Mouse (Mus musculus) brain, adult 2 months (tissue): Measurements from ENCODE around the gene Zfp688.
"Not testable (repeated sequence)": the region's sequence is repeated elsewhere in the genome, so short reads cannot be mapped to it uniquely, and the experiment has no call there.

Source experiments
- DNase-seq: peaks from one replicate; pipeline ENCODE4 v3.0.0; 2011; ENCODE audit warnings: low read depth, low spot score

Gene Zfp688

DNA sequence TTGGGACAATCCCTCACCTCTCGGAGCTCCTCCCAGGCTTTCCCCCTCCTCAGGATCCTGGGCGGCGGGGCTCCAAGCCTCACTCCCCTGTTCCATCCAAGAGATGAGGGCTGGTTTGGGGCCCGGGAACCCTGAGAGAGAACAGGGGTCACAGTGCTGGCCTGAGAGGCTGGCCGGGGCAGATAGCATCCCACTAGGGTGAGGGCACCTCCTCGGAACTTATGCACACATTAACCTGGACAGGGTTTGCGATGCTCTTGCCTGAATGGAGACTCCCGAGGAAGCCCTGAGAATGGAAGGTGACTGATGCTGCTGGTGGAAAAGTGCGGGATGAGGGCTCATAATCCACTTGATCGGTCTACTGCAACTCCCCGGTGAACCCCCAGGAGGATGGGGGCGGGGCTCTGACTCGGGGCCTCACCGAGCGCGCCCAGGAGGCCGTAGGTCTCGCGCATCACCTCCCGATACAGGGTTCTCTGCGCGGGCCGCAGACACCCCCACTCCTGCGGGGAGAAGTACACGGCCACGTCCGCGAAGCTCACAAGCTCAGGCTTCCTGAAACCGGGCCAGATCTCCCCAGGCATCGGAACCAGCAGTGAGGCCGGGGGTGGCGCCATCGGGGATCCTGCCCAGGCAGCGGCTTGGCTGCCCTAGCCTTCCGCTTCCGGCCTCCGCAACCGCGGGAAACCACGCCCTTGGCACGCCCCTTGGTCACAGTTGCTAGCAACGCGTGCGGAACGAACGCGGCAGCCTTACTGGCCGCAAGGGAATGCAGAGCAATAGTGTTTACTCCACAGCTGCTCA, at the start of gene Zfp688:
Zfp688 (minus strand) TSS at position 681 of the 804 bp plus-strand sequence.
- DNase-seq = peak; percentile 95

DNA sequence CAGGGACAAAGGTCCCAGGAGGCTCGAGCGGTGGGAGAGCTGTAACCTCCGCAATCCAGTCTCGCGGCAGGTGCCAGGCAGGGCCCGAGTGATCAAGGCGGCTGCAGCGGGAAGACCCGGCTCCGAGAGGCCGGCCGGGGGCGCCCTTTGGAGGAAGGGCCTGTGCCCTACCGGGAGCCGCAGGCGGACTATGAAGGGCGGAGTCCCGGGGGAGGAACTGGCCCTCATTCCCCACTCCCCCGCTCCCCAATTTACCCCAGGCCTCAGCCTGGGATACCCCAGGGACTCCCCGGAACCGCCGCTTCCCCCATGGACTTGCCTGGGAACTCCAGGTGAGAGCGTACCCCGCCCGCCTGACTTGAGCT, 49.8 kb upstream of the Zfp688 start:
- DNase-seq = no peak

DNA sequence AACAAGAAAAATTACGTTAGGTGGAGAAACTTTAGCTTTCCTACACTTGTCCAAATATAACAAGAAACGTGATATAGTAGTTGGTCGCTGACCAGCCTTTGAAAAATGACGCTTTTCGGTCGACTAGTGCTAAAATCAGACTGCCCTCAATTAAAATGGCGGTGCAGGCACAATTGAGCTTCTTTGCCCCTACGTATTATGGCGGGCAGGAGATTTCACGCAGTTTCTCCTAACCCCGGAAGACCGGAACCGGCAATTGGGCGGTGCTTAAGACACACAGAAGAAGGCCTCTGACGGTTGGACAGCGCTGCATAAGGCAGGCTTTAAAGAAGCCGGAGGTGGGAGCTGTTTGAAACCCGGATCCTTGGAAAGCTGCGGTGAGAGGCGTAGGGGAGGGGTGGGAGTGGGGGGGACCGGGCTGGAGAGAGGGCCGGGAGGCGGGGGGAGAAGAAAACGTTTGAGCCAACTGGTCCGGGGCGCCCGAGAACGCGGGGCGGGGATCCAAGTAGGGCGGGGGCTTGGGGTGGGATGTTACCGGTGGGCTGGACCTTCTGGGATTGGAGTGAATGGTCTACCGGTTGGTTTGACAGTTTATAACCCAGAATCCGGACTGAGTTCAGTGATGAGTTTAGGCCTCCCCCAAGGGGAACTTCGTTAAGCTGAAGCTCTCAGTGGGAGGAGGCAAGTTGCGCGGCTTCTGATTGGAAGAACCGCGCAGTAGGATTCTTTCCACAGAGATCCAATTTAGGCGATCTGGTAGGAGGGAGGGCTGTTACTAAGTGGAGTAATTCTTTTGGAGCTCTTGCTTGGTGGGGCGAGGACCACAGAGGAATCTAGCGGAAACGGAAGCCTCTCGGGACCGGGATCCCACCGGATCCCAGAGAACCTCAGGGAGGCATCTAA, 49.1 kb upstream of the Zfp688 start:
- peak; percentile 100 for DNase-seq

DNA sequence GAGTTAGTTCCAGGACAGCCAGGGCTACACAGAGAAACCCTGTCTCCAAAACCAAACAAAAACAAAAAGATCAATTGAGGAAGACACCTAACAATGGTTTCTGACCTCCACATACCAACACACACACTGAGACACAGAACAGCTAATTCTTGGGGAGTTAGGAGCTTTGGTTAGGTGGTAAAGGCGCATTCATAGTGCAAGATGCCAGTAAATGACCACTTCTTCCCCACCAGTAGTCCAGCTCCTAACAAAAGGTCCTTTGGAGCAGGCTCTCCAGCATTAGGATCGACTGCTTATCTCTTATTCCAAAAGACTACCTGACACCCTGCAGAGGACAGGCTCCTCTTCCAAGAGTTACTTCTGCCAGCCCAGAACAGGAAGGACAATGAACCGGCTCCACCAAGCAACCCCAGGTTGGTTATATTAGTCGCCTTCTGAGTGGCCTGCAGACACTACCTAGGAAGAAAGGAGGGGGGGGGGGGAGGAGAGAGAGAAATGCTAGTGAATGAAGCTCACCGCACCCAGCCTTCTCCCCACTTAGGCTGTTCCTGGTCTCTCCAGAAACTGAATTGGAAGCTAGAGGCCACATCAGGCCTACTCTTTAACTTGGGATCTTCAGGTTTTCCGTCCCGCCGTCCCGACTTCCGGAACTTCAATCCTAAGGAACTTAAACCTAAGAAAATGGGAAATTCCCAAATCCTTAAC, 48.3 kb upstream of the Zfp688 start:
- peak; percentile 66 for DNase-seq

DNA sequence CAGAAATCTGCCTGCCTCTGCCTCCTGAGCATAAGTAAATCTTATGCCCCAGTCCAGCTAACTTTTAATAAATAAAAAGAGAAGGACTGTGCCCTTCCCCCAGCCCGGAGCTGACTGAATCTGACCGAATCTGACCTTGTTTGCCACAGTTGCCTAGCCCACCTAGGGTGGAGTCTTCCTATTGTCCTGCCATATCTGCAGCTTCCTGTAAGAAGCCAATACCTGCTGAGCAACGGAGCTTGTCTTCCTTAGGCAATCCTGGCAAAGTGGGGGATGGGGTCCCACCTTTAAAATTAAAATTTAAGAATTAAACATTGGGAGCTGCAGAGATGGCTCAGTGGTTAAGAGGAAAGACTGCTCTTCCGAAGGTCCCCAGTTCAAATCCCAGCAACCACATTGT, 44.7 kb upstream of the Zfp688 start:
- no peak for DNase-seq

DNA sequence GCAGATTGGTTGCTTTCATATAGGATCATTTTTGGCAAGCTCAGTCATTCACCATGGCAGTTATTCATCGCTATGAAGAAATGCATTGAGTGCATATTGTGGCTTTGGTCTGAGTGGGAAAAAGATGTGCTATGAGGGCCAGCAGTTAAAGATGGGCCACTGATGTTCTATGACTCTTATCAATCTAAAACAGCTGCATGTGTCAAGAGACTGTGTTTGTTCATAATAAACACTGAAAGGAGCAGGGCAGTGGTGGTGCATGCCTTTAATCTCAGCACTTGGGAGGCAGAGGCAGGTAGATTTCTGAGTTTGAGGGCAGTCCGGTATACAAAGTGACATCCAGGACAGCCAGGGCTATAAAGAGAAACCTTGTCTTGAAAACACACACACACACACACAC, 43.8 kb upstream of the Zfp688 start:
- DNase-seq = not testable (repeated sequence)

DNA sequence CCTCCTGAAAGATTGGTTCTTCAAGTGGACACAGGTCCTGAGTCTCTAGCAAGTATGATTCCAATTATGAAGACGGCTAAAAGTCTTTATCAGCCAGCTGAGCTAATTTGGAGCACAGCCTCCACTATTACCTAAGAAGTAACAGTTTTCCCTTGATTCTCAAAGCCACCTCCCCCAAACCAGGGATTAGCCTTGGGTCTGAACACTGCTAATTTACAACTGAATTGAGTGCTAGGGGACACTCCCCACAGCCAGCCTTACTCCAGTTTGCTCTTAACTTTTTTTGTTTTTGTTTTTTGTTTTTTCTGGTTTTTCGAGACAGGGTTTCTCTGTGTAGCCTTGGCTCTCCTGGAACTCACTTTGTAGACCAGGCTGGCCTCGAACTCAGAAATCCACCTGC, 43.3 kb upstream of the Zfp688 start:
- no peak for DNase-seq

DNA sequence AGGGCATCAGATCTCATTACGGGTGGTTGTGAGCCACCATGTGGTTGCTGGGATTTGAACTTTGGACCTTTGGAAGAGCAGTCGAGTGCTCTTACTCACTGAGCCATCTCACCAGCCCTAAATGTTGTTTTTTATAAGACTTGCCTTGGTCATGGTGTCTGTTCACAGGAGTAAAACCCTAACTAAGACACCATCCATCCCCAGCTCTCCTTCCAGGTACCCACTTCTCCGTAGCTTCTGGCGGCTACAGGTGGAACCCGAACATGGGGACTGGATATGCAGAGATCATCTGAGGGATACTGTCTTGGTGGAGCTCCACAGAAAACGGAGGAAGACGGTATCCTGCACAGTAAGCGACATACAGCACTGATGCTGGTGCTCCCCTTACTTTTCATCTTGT, 37.4 kb upstream of the Zfp688 start, which contains the start of gene Prr14:
Prr14 (plus strand) TSS at position 301 of the 400 bp plus-strand sequence.
- not testable (repeated sequence) for DNase-seq

DNA sequence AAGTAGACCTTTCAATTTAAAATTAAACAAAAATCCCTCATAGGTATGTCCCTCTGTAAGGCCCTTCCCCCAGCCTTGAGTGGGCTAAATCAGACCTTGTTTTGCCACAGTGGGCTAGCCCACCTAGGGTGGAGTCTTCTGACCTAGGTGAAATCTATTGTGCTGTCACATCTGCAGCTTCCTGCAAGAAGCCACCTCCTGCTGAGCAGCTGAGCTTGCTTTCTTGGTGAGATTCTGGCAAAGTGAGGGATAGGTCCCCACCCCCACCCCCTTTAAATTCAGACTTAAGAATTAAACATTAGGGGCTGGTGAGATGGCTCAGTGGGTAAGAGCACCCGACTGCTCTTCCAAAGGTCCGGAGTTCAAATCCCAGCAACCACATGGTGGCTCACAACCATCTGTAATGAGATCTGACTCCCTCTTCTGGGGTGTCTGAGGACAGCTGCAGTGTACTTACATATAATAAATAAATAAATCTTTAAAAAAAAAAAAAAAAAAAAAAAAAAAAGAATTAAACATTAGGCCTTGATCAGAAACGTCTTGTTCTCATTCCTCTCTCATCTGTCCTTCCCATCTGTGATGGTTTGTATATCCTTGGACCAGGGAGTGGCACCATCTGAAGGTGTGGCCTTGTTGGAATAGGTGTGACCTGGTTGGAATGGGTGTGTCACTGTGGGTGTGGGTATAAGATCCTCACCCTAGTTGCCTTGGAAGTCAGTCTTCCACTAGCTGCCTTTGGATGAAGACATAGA, 36.7 kb upstream of the Zfp688 start:
- not testable (repeated sequence) for DNase-seq

DNA sequence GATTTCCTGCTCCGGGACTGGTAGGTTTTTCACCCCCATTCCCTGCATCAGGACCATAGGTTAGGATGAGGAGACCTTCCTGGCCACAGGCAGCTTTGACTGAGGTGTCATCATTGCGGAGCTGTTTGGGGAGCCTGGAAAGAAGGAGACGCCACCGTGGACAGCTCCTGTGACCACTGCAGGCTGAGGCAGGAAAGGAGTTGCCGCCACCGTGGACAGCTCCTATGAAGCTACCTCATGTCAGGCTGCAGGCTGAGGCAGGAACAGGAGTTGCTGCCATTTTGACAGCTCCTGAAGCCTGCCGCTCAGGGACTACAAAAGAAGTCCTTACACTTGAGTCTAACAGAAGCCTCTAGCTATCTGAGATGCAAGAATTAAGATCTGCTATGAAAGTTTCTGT, 33.0 kb upstream of the Zfp688 start:
- no peak for DNase-seq

DNA sequence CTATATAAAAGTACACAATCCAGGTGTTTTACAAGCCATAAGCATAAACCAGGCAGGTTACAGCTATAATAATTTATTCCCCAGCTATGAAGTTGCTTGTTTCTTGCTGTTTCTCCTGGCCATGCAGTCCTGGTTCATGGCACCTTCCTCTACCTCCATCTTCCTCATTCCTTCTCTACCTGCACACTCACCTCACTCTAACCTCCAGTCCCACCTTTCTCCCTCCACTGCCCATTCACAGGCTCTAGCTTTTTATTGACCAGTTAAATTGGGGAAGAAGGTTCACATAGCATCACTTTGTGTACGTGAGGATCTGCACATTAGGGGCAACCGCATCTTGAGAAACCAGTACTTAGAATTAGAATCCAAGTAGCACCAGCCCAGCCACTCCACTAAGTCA, 31.2 kb upstream of the Zfp688 start:
- DNase-seq = no peak

DNA sequence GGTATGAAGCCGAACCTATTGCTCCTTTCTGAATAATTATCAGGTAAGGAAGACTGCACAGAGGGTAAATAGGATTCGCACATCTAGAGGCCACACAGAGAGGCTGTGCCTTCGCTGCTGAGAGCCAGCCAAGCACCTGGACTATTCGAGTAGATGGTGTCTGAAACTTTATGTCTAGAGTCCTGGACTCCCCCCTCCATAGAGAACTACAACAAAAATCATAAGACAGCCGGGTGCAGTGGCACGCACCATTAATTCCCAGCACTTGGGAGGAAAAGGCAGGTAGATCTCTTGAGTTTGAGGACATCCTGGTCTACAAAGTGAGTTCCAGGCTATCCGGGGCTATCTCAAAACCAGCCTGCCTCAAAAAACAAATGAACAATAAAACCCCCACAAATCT, 28.1 kb upstream of the Zfp688 start:
- DNase-seq = no peak

DNA sequence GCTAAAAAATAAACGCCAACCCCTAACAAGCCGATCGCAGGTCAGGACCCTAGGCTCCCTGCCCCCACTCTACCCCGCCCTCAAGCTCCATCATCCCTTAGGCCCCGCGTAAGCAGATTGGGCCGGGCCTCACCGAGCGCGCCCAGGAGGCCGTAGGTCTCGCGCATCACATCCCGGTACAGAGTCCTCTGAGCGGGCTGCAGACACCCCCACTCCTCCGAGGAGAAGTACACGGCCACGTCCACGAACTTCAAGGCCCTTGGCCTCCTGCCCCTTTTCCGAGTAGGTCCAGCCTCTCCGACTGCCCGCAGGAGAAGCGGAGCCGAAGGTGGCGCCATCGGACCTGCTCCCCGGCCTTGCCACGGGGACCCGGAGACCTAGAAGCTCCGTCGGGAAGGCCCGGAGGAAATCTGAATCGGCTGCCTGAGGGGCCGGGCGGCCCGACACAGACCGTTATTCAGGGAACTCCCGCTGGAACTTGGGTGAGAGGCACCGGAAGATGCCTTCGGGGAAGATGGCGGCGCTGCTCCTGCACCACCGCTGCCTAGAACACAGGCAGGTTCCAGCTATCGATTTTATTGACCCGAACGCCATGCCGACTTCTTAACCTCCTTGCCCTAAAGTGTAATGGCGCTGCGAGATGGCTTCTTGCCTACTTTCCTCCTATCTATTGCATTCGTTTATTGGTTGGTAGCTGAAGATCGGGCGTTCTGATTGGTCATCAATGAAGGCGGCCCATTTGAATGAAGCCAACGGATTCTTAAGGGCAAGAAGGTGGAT, 26.8 kb upstream of the Zfp688 start, which contains the start of gene Zfp689:
Zfp689 (minus strand) TSS at position 638 of the 780 bp plus-strand sequence.
- DNase-seq = peak; percentile 99

DNA sequence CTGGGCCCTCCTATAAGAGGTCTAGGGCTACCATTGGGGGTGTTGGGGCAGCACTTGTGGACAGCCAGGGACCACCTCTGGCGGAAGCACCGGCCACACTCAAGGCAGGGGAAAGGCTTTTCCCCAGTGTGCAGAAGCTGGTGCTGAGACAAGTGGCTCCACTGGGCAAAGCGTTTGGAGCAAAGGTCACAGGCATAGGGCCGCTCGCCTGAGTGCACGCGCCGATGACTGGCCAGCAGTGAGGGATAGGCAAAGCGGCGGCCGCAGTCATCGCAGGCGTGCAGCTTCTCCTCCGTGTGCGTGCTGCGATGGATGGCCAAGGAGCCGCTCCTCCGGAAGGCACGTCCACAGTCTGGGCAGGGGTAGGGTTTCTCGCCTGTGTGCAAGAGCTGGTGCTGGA, 22.1 kb upstream of the Zfp688 start:
- DNase-seq = no peak

DNA sequence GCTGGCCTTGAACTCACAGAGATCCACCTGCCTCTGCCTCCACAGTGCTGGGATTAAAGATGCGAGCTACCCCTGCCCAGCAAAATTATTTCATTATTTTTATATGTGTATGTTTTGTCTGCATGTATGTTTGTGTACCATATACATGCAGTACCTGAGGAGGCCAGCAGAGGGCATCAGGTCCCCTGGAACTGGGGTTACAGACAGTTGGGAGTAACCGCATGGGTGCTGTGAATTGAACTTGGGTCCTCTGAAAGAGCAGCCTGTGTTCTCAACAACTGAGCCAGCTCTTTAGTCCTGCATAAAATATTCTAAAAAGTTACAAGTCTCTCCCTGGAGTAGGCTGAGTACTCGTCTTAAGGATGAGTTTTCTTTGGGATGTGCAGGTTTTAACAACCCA, 15.9 kb upstream of the Zfp688 start:
- DNase-seq = no peak

DNA sequence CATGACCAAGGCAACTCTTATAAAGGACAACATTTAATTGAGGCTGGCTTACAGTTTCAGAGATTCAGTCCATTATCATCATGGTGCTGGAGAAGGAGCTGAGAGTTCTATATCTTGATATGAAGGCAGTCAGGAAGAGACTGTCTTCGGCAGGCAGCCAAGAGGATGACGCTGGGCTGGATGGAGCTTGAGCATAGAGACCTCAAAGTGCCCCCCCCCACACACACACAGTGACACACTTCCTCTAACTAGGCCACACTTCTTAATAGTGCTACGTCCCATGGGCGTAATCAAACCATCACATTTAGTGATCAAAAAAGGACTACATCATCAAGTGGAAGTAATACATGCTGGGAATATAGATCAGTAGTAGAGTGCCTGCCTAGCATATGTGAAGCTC, 13.3 kb upstream of the Zfp688 start:
- no peak for DNase-seq

DNA sequence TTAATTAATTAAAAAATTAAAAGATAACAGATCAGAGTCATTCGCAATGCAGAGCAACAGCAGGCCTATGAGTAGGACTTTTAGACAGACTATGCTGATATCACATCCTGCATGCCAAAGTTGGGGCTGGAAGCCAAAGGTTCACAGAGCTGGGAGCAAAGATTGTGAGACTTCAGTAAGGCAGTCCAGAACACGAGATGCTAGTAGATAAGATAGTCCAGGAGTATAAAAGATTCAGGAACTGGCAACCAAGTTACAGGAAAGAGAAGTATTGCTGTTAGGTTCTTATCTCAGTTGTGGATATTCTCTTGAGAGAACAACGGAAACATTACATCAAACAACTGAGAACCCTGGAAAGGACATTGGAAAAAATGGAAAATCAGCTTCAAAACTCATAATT, 4.5 kb upstream of the Zfp688 start:
- DNase-seq = no peak

DNA sequence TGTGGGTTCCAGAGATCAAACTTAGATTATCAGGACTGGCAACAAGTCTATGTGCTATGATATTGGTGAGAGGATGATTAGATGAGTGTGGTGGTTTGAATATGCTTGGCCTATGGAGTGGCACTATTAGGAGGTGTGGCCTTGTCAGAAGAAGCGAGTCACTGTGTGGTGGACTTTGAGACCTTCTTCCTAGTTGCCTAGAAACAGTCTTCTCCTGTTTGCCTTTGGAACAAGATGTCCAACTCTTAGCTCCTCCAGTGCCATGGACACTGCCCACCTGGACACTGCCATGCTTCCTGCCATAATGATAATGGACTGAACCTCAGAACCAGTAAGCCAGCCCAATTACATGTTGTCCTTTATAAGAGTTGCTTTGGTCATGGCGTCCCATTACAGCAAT, 4.0 kb upstream of the Zfp688 start:
- no peak for DNase-seq

DNA sequence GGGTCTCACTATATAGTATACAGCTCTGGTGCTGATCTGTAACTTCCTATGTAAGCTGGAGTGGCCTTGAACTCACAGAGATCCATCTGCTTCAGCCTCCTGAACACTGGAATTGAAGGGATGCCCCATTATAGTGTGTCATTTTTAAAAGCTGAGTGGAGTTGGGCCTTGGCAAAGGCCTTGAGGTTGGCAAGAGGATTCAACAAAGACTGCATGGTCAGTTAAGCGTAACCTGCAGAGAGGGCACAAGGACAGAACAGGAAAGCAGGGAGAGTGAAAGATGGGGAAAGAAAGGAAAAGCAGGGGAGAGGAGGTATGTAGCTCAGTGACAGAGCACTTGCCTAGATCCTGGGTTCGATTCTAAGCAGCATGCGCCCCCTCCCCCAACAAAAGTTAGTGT, 3.4 kb upstream of the Zfp688 start:
- no peak for DNase-seq

DNA sequence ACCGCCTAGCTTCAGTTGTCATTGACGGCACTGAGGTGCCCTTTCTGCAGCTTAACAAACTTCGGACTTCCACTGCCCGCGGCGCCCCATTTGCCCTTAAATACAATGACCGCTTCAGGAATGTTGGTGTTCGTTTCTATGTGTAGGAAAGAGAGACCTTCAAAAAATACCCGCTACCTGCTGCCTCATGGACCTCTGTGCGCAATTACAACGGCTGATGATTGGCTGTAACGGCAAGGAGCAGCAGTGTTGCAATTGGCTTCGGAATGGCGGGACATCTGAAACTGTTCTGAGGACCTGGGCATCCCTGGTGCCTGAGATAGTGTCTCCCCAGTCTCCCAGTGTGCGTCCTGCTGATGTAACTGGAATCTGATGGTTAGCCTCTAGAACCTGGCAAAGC, 379 bp upstream of the Zfp688 start:
- peak; percentile 85 for DNase-seq

DNA sequence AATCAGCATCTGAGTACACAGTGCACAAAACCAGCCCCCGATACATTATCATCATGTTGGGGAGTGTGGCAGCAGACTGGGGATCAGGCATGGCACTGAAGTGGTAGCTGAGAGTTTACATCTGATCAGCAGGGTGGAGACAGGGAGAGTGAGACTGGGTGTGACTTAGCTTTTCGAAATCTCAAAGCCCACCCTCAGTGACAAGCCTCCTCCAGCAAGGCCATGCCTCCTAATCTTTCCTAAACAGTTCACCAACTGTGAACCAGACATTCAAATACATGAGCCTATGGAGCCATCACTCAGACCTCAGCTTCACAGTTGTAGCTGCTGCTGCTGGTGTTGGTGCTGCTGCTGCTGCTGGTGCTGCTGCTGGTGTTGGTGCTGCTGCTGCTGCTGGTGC, 10.4 kb downstream of the Zfp688 start:
- DNase-seq = no peak
